Mouse (Mus musculus) brain, embryonic 14.5 days (tissue): Measurements from ENCODE around the gene Pccb.

Experiments used
- CTCF ChIP-seq: fragments of 200-500 bp; IDR thresholded peaks from 2 replicates; pipeline ENCODE4 v1.5.1; 2012; ENCODE audit warnings: inconsistent platforms, mild to moderate bottlenecking, moderate library complexity, borderline replicate concordance; ENCODE audit not compliant: insufficient read depth, insufficient read length; ENCODE audit errors: extremely low read depth
- POLR2A ChIP-seq: fragments of 200-500 bp; IDR thresholded peaks from 2 replicates; pipeline ENCODE4 v1.6.1; 2012; ENCODE audit warnings: mild to moderate bottlenecking, inconsistent platforms, borderline replicate concordance; ENCODE audit not compliant: poor library complexity, insufficient read depth, insufficient read length, severe bottlenecking; ENCODE audit errors: extremely low read depth

- TF ChIP-seq CTCF (no peak), POLR2A (no peak)
Observed at GRCm38 (mm10) chr9:101038634-101039033, 3.9 kb upstream of the Pccb start.
